Mouse (Mus musculus) kidney, embryonic 16.5 days (tissue): ENCODE data around the gene Il4i1. TPM values are rescaled to one million over a fixed set of nuclear protein-coding genes. Genes with fewer than 3 reads are reported as not detected.
A peak's percentile ranks its signal among the peaks of the same experiment; 100 is the strongest.

Source experiments
- ATAC-seq: fragments of 200-750 bp; cut with Nextera tagmentation; 2 replicates; pipeline ENCODE4 v1.8.0; 2017; ENCODE audit warnings: moderate TSS enrichment; ENCODE audit not compliant: low FRiP score, low TSS enrichment
- H3K27ac ChIP-seq: fragments of 300-500 bp; sonication (generic); 2 replicates; pipeline ENCODE4 v1.5.1; 2014; ENCODE audit warnings: low read length
- H3K27me3 ChIP-seq: fragments of 300-500 bp; sonication (generic); 2 replicates; pipeline ENCODE4 v1.6.1; 2014; ENCODE audit warnings: low read length, control low read depth, mixed read lengths; ENCODE audit not compliant: insufficient read depth
- H3K36me3 ChIP-seq: fragments of 300-500 bp; sonication (generic); 2 replicates; pipeline ENCODE4 v1.6.1; 2014; ENCODE audit warnings: low read length, control low read depth, mixed read lengths; ENCODE audit not compliant: insufficient read depth
- H3K4me1 ChIP-seq: fragments of 300-500 bp; sonication (generic); 2 replicates; pipeline ENCODE4 v1.6.1; 2014; ENCODE audit warnings: low read length, control low read depth, mixed read lengths; ENCODE audit not compliant: insufficient read depth
- H3K4me2 ChIP-seq: fragments of 300-500 bp; sonication (generic); replicated peaks from 2 replicates; pipeline ENCODE4 v1.6.1; 2014; ENCODE audit warnings: low read depth, low read length
- H3K4me3 ChIP-seq: fragments of 300-500 bp; sonication (generic); 2 replicates; pipeline ENCODE4 v1.5.1; 2014; ENCODE audit warnings: mild to moderate bottlenecking, low read length
- H3K9ac ChIP-seq: fragments of 300-500 bp; sonication (generic); replicated peaks from 2 replicates; pipeline ENCODE4 v1.6.1; 2014; ENCODE audit warnings: low read length
- H3K9me3 ChIP-seq: fragments of 300-500 bp; sonication (generic); 2 replicates; pipeline ENCODE4 v1.6.1; 2016; ENCODE audit warnings: low read length, control low read depth
- whole genome bisulfite sequencing: fragments of 180-500 bp; shearing (Covaris S2); extraction: QIAGEN DNeasy Blood & Tissue Kit; methylation state at CpG from one replicate; pipeline ENCODE4 v1.1.7; 2014; 5-methylcytosine and 5-hydroxymethylcytosine counted together
- polyA plus RNA-seq: library from polyadenylated mRNA; unstranded; fragments of >200 nt; fragmentation: Nextera tagmentation; extraction: Ambion mirVana; gene quantifications from 2 replicates; pipeline ENCODE4 v1.2.1, GENCODE M21; 2015

Il4i1 gene
- polyA plus RNA-seq, 1 experiment from 2014 or later, result 1.1 TPM

DNA sequence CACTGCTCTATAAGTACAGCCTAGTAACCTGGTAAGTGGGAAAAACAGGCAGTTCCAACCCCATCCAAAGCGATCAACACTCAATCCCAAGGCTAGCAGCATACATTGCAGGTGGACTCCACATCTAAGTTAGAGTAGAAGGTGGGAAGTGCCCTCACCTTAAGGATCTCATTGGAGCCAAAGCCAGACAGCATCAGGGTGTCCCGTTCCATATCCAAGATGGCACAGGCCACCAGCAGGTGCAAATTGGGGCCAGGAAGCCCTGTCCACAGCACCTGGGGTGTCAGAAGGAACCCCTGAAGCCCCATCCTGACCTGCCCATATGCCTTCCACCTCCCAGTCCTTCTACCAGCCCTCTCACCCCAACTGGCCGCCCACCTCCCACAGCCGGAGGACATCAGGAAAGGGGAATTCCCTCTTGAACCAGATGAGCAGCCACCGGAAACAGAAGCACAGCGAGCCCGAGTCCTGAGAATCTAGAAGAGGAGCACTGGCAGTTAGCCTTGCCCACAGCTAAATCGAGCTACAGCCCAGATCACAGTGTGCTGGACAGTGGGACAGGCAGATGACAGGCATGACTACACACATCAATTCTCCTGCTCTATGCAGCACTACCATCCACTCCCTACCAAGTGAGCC, 25.8 kb downstream of the Il4i1 start:
- Histone ChIP-seq H3K4me3 (no peak overlapping the region), H3K27me3 (peaks cover 6% of the 10 kb centered on the region; the same call in 1 of the 2 replicates), H3K9me3 (no peaks in the 10 kb centered on the region), H3K36me3 (peaks cover 57% of the 10 kb centered on the region), H3K9ac (no peak overlapping the region), H3K4me2 (no peak overlapping the region), H3K27ac (no peak overlapping the region), H3K4me1 (peaks cover 12% of the 10 kb centered on the region)
- no peak for ATAC-seq
- 86% methylated on average over 8 of the region's 8 CpGs for WGBS

DNA sequence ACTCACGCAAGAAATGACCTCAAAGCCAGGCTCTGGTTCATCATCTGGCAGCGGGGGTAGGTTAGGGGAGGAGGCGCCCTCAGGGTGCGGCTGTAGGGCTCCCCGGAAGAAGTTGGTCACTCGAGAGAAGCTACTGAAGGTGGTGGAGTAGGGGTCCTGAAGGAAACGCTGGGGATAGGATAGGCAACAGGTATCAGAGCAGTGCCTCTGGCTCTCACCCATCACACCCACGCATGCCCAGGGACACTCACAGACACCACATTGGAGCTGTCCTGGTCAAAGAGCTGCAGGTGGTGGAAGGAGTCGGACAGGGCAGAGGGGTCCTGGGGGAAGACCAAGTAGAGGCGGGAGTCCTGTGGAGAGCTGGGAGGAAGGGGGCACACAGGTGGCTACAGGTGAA, 28.8 kb downstream of the Il4i1 start:
- Histone ChIP-seq H3K27ac (no peak overlapping the region), H3K27me3 (peaks cover 6% of the 10 kb centered on the region; the same call in 1 of the 2 replicates), H3K4me2 (no peak overlapping the region), H3K36me3 (peaks cover 57% of the 10 kb centered on the region), H3K4me1 (peaks cover 11% of the 10 kb centered on the region), H3K9me3 (no peaks in the 10 kb centered on the region), H3K4me3 (no peak overlapping the region), H3K9ac (no peak overlapping the region)
- ATAC-seq, result no peak
- 92% methylated on average over 10 of the region's 10 CpGs for WGBS

DNA sequence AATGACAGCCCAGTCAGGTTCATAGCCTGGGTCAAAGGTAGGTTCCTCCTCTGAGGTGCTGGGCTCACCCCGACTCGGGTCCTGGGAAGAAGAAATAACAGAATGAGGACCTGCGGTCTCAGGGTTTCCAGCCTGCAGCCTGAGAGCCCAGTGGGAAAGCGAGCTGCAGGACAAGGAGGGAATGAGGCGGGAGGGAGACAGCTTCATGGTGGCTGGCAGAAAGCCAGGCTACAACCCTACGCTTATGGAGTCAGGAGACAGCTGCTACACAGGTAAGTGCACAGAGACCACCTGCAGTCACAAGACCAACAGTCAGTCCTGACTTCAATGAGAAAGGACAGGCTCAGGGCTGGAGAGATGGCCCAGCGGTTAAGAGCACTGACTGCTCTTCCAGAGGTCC, 30.6 kb downstream of the Il4i1 start:
- WGBS, result 84% methylated on average over 7 of the region's 7 CpGs
- Histone ChIP-seq H3K36me3 (peaks cover 51% of the 10 kb centered on the region), H3K4me1 (peaks cover 20% of the 10 kb centered on the region), H3K27ac (no peak overlapping the region), H3K4me3 (no peak overlapping the region), H3K27me3 (no peaks in the 10 kb centered on the region), H3K9me3 (no peaks in the 10 kb centered on the region), H3K9ac (no peak overlapping the region), H3K4me2 (no peak overlapping the region)
- ATAC-seq, result no peak

DNA sequence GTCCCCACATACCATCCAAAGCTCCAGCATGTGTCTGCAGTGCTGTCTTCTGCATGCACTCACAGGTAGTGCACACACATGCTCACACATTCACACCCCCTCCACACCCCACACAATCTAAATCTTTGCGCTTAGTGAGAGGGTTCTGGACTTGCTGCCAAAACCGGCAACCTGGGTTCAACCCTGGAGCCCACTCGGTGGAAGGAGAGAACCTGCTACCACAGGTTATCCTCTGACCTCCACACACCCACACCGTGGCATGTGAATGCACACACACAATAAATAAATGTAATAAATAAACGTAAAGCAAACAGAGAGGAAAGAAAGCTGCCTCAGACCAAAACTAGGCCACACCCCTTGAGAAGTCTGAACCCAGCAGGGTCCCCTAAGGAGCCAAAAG, 31.6 kb downstream of the Il4i1 start:
- Histone ChIP-seq H3K9me3 (no peaks in the 10 kb centered on the region), H3K9ac (peak overlapping the region; percentile 93), H3K4me1 (peaks cover 23% of the 10 kb centered on the region), H3K27ac (peak overlapping the region; percentile 99; the same call in 1 of the 2 replicates), H3K4me3 (peak overlapping the region; percentile 81), H3K4me2 (peak overlapping the region; percentile 85), H3K27me3 (no peaks in the 10 kb centered on the region), H3K36me3 (peaks cover 48% of the 10 kb centered on the region)
- WGBS, result 75% methylated on average over 5 of the region's 5 CpGs
- ATAC-seq, result no peak

DNA sequence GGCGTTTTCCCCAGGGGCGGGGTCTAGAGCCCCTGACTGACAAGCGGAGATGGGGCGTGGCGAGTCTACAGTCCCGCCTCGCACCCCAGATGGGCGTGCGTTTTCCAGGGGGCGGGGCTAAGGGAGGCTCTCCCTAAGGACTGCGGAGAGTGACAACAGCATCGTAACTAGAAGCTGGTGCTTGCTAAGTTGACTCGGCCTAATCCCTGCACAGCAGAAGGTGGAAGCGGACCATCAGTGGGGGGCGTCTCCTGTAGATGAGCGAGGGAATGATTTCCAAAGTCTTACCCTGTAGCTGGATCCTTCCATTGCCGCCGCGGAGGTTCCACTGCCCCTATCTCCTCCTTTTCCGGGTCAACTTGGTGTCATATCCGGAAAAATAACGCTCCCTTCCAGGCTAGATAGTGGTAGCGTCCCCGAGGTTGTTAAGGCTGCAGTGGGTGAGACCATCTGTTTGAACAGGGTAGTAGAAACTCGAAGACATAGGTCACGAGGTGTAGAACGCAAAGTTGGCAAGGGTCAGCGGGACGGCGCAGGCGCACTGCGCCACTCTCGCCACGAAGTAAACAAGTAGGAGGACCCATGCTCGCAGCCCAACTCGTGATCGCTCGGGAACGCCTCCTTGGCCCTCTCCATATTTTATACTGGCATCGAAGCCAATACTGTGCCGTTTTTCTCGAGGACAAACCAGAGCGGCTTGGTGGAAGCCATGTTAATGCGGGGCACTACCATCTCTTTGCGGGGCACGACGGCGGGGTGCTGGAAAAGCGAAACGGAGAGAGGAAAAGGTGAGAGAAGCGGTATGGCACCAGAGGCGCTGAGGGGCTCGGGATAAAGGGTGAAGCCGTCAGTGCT, 32.6 kb downstream of the Il4i1 start, which contains the start of the genes Akt1s1 and Tbc1d17:
Gene Akt1s1 (plus strand): TSS at position 431 of the 855 bp plus-strand sequence.
Gene Tbc1d17 (minus strand): TSS at position 519 of the 855 bp plus-strand sequence.
- no peaks in the 10 kb centered on the region for H3K9me3 ChIP-seq
- H3K4me1 ChIP-seq, result peaks cover 33% of the 10 kb centered on the region
- peaks cover 46% of the 10 kb centered on the region for H3K36me3 ChIP-seq
- H3K27ac ChIP-seq, result peak within 1 kb of the TSS; percentile 99
- H3K4me2 ChIP-seq, result peak within 1 kb of the TSS; percentile 85
- 0% methylated on average over 54 of the region's 54 CpGs for WGBS
- peak within 1 kb of the TSS; percentile 93 for H3K9ac ChIP-seq
- H3K27me3 ChIP-seq, result no peaks in the 10 kb centered on the region
- ATAC-seq, result peak; percentile 86
- H3K4me3 ChIP-seq, result peak within 1 kb of the TSS; percentile 81

DNA sequence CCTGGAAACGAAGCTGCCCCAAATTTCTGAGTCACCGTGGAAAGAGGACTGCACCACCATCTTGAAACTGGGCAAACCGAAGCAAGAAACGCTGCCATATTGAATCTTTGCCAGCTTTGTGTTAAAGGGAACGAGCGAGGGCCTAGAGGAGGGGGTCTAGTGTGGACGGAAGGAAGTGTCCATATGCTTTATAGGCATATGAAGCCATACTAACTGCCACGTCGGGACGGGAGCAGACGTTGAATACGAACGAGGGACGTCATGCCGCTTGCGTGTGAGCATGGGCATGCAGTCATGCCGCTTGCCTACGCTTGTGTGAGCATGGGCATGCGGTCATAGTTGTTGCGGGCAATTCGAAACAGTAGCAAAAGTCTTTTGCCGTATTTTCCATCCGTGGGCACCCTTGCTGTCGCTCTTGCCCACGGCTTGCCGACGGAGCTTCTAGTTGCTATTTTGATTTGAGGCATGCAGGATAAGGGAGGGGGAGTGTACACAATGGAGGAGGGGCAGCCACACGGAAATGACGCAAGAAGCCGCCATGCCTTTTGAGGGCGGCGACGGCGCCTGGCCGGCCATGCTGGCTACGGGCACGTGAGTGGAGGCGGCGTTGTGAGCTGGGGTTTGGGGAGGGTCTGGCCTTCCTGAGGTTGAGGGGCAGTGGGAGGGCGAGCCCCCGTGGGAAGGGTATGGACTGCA, 33.4 kb downstream of the Il4i1 start:
- peak overlapping the region; percentile 85 for H3K4me2 ChIP-seq
- peak overlapping the region; percentile 99 for H3K27ac ChIP-seq
- no peaks in the 10 kb centered on the region for H3K27me3 ChIP-seq
- H3K9ac ChIP-seq, result peak overlapping the region; percentile 93
- peaks cover 39% of the 10 kb centered on the region for H3K36me3 ChIP-seq
- no peaks in the 10 kb centered on the region for H3K9me3 ChIP-seq
- WGBS, result under 1% methylated on average over 40 of the region's 41 CpGs
- H3K4me1 ChIP-seq, result peaks cover 38% of the 10 kb centered on the region
- peak; percentile 63 for ATAC-seq
- H3K4me3 ChIP-seq, result peak overlapping the region; percentile 81

DNA sequence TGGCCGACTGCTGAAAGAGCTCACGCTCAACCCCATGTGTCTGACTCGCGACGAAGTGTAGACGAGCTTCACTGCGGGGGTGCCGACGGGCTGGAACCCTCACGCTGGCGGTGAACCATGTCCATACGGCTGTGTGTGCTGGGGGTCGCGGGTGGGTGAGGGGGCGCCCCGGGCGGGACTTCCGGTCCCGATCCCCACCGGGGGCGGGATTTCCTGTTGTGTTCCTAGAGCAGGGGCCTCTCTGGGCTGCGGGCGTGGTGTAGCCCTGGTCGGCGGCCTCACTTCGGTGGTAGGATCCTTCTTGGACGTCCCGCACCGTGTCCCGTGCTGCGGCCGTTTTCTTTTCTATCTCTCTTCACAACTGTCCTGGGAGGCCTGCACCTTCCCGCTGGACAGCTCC, 34.0 kb downstream of the Il4i1 start:
- Histone ChIP-seq H3K27ac (peak overlapping the region; percentile 99), H3K4me3 (peak overlapping the region; percentile 81), H3K4me2 (peak overlapping the region; percentile 85), H3K27me3 (no peaks in the 10 kb centered on the region), H3K4me1 (peaks cover 43% of the 10 kb centered on the region), H3K9ac (peak overlapping the region; percentile 93), H3K36me3 (peaks cover 33% of the 10 kb centered on the region), H3K9me3 (no peaks in the 10 kb centered on the region)
- ATAC-seq, result peak; percentile 18
- under 1% methylated on average over 33 of the region's 33 CpGs for WGBS

DNA sequence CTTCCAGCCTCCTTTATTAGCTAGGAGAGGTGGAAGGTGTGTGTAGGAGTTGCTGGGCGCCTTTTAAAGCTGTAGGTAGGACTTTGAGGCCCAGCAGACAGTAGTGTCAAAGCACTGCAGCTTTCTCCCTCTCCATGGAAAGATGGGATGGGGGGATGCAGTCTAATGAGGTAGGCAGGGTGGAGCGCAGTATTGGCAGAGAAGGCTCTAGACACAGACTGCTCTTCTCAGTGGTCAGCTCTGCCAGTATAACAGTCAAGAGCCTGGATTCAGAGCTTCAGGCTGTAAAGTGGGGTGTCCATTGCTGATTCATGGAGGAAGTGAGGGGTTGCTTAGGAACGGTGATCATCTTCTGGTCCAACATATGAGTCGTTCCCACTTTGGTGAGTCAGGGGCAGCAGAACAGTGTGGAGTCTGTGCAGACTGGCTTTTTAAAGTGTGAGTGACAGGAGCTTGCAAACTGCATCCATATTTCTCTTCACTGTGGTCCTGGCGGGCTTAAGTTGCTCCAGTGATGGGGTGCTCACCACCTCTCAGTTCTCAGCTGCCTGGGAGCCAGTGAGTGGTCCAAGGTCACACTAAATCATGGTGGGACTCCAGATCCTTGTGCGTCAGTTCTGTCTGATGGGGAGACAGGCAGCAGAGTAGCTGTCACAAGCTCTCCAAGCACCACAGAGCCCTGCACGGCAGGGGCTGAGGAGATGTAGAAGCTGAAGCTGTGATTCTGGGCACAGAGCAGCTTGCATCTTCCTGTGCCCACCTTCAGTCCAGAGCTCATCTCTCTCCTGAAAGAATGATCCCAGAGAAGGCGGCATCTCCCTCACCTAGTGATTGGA, 34.8 kb downstream of the Il4i1 start:
- Histone ChIP-seq H3K27me3 (no peaks in the 10 kb centered on the region), H3K4me2 (peak overlapping the region; percentile 85), H3K4me3 (peak overlapping the region; percentile 81), H3K27ac (peak overlapping the region; percentile 99), H3K9ac (peak overlapping the region; percentile 93), H3K36me3 (peaks cover 25% of the 10 kb centered on the region), H3K4me1 (peaks cover 51% of the 10 kb centered on the region), H3K9me3 (no peaks in the 10 kb centered on the region)
- no peak for ATAC-seq
- 74% methylated on average over 8 of the region's 8 CpGs for WGBS
